17 mouse cellular contexts compared by ENCODE assay signal in genomic region chr13:16291661-16292291, GRCm38 (mm10).
DNase-seq lines count a peak whose midpoint lies in the region; ATAC-seq and TF ChIP-seq lines count a peak whose summit lies in the region.
"Had no signal": no experiment of that assay in that cellular context is flagged by ENCODE, and none has a peak within 500 bp of the region (broad histone marks: within the 10 kb centered on the region; RNA-seq: fewer than 3 reads in every experiment).

No protein-coding gene starts in this region.

- no peaks in the 10 kb centered on the region for H3K4me1 ChIP-seq in kidney, postnatal 0 days (replicated peaks; ENCODE audit: insufficient read depth, low read length)
- no peaks in the 10 kb centered on the region for H3K4me1 ChIP-seq in liver, embryonic 12.5 days
- no peaks in the 10 kb centered on the region for H3K4me1 ChIP-seq in neural tube, embryonic 15.5 days
- H3K4me1 ChIP-seq in midbrain, embryonic 14.5 days (ENCODE audit: control insufficient read depth, insufficient read depth, low read length): no peaks in the 10 kb centered on the region
- H3K4me1 ChIP-seq: embryonic facial prominence, embryonic 10.5 days; forebrain, embryonic 13.5 days; limb, embryonic 15.5 days; megakaryocyte, embryonic 14.5 days had no signal

- H3K4me3 ChIP-seq in kidney, postnatal 0 days (replicated peaks; ENCODE audit: low read depth, low read length): no peak overlapping the region
- H3K4me3 ChIP-seq in liver, embryonic 12.5 days: no peak overlapping the region
- no peak overlapping the region for H3K4me3 ChIP-seq in neural tube, embryonic 15.5 days (replicated peaks)
- no peak overlapping the region for H3K4me3 ChIP-seq in midbrain, embryonic 14.5 days (replicated peaks; ENCODE audit: low read depth, low read length)
- H3K4me3 ChIP-seq: embryonic facial prominence, embryonic 10.5 days; forebrain, embryonic 13.5 days; limb, embryonic 15.5 days; megakaryocyte, embryonic 14.5 days had no signal

- ATAC-seq in kidney, postnatal 0 days (replicated peaks; ENCODE audit: low FRiP score, low read depth): peak; percentile 85
- peak; percentile 77 for ATAC-seq in liver, embryonic 12.5 days
- no peak for ATAC-seq in neural tube, embryonic 15.5 days (ENCODE audit: low FRiP score)
- no peak for ATAC-seq in midbrain, embryonic 14.5 days (ENCODE audit: low FRiP score, low TSS enrichment)

- no peak overlapping the region for H3K4me2 ChIP-seq in kidney, postnatal 0 days (ENCODE audit: low read length)
- no peak overlapping the region for H3K4me2 ChIP-seq in liver, embryonic 12.5 days
- no peak overlapping the region for H3K4me2 ChIP-seq in neural tube, embryonic 15.5 days
- H3K4me2 ChIP-seq in midbrain, embryonic 14.5 days (ENCODE audit: low read length): no peak overlapping the region
- H3K4me2 ChIP-seq: forebrain, embryonic 13.5 days; limb, embryonic 15.5 days had no signal

- 77% methylated on average over 6 of the region's 6 CpGs for WGBS in kidney, postnatal 0 days
- 53% methylated on average over 6 of the region's 6 CpGs for WGBS in liver, embryonic 12.5 days (ENCODE audit: insufficient replicate concordance)
- 89% methylated on average over 6 of the region's 6 CpGs for WGBS in neural tube, embryonic 15.5 days
- WGBS in midbrain, embryonic 14.5 days: 86% methylated on average over 6 of the region's 6 CpGs

- no peaks in the 10 kb centered on the region for H3K27me3 ChIP-seq in kidney, postnatal 0 days (ENCODE audit: insufficient read depth, low read length)
- no peaks in the 10 kb centered on the region for H3K27me3 ChIP-seq in liver, embryonic 12.5 days (replicated peaks)
- no peaks in the 10 kb centered on the region for H3K27me3 ChIP-seq in neural tube, embryonic 15.5 days (replicated peaks)
- no peaks in the 10 kb centered on the region for H3K27me3 ChIP-seq in midbrain, embryonic 14.5 days (ENCODE audit: control insufficient read depth, insufficient read depth, low read length)
- H3K27me3 ChIP-seq: forebrain, embryonic 13.5 days; limb, embryonic 15.5 days; megakaryocyte, embryonic 14.5 days had no signal

- H3K9me3 ChIP-seq in kidney, postnatal 0 days (replicated peaks; ENCODE audit: low read length): no peaks in the 10 kb centered on the region
- no peaks in the 10 kb centered on the region for H3K9me3 ChIP-seq in liver, embryonic 12.5 days (replicated peaks)
- no peaks in the 10 kb centered on the region for H3K9me3 ChIP-seq in neural tube, embryonic 15.5 days (replicated peaks)
- H3K9me3 ChIP-seq in midbrain, embryonic 14.5 days (ENCODE audit: control insufficient read depth, low read length): no peaks in the 10 kb centered on the region
- H3K9me3 ChIP-seq: embryonic facial prominence, embryonic 10.5 days; forebrain, embryonic 13.5 days; limb, embryonic 15.5 days; megakaryocyte, embryonic 14.5 days had no signal

- no peak overlapping the region for H3K9ac ChIP-seq in kidney, postnatal 0 days (ENCODE audit: low read depth, low read length)
- H3K9ac ChIP-seq in liver, embryonic 12.5 days: no peak overlapping the region
- H3K9ac ChIP-seq in neural tube, embryonic 15.5 days (replicated peaks): no peak overlapping the region
- no peak overlapping the region for H3K9ac ChIP-seq in midbrain, embryonic 14.5 days (replicated peaks; ENCODE audit: low read length)
- H3K9ac ChIP-seq: forebrain, embryonic 13.5 days; limb, embryonic 15.5 days had no signal

- H3K27ac ChIP-seq in kidney, postnatal 0 days: no peak overlapping the region
- H3K27ac ChIP-seq in liver, embryonic 12.5 days: no peak overlapping the region
- no peak overlapping the region for H3K27ac ChIP-seq in neural tube, embryonic 15.5 days (replicated peaks)
- H3K27ac ChIP-seq in midbrain, embryonic 14.5 days (replicated peaks; ENCODE audit: low read depth, low read length): no peak overlapping the region
- H3K27ac ChIP-seq: embryonic facial prominence, embryonic 10.5 days; forebrain, embryonic 13.5 days; limb, embryonic 15.5 days had no signal

- no peaks in the 10 kb centered on the region for H3K36me3 ChIP-seq in kidney, postnatal 0 days (ENCODE audit: insufficient read depth, low read length)
- no peaks in the 10 kb centered on the region for H3K36me3 ChIP-seq in liver, embryonic 12.5 days
- no peaks in the 10 kb centered on the region for H3K36me3 ChIP-seq in neural tube, embryonic 15.5 days
- H3K36me3 ChIP-seq in midbrain, embryonic 14.5 days (ENCODE audit: control insufficient read depth, insufficient read depth, low read length): no peaks in the 10 kb centered on the region
- H3K36me3 ChIP-seq: embryonic facial prominence, embryonic 10.5 days; limb, embryonic 15.5 days had no signal

- peak; percentile 3 to 5 for DNase-seq in cerebellum, postnatal 10 days
- no peak for DNase-seq in cerebellum, adult 9-10 months
- no peak for DNase-seq in kidney, postnatal 0 days (ENCODE audit: low spot score)
- peak; percentile 63 for DNase-seq in yolk sac, embryonic 10.5 days (ENCODE audit: low spot score)
- no peak for DNase-seq in adrenal gland, adult (ENCODE audit: inconsistent age in 2 of 2, low spot score in 1 of 2)
- no peak for DNase-seq in midbrain, embryonic 14.5 days
- DNase-seq: cerebellum, postnatal 36 days; gastrocnemius, postnatal 25 days; lung, postnatal 14 days; right cerebral cortex, postnatal 14 days; thymus, postnatal 4 days had no signal

- TF ChIP-seq CTCF in kidney, postnatal 0 days (IDR thresholded peaks at IDR 0.05; ENCODE audit: low read depth): no peak

Comparison
In these comparisons a context has a peak if more than half of its experiments do, and no peak if none do; other contexts are left out.
1. DNase-seq: peak in cerebellum, postnatal 10 days (2 of 2) and yolk sac, embryonic 10.5 days (single experiment); none in cerebellum, adult 9-10 months (single experiment), kidney, postnatal 0 days (single experiment), adrenal gland, adult (0 of 2) and midbrain, embryonic 14.5 days (single experiment).
2. ATAC-seq: peak in kidney, postnatal 0 days (single experiment) and liver, embryonic 12.5 days (single experiment); none in neural tube, embryonic 15.5 days (single experiment) and midbrain, embryonic 14.5 days (single experiment).